Comparison of ENCODE assay signal across 8 mouse cellular contexts in the genomic region with DNA sequence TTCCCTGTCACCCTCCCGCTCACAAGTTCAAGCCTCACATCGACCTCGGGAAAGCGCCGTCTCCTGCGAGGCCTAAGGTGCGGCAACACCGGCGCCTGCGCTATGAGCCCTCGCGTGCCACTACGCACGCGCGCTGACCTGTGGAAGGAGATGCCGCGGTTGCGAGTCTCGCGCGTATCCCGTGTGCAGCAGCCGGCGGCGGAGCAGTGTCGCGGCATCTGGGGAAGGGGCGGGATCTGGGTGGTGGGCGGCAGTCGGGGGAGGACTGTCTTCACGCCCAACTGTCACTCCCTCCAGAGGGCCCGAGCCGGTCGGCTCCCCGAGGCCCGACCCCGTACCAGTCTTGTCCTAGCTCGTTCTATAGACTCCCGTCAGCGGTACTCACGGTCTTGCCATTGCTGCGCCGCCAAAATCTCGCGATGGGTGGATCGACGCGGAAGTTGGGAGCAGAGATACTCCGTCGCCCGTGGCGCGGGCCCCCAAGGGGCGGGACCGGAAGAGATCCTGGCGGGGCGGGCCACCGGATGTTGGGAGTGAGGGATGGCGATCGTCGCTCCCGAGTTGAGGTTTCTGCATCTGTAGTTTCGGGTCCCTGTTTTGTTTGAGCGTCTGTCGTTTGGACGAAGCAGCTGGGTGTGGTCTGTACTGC. TPM values are rescaled to one million over a fixed set of nuclear protein-coding genes. Genes with fewer than 3 reads are reported as not detected.
DNase-seq lines count a peak whose midpoint lies in the region; ATAC-seq and TF ChIP-seq lines count a peak whose summit lies in the region.

A gene (minus strand): TSS at position 497 of the 649 bp plus-strand sequence.

- peak; percentile 98 for ATAC-seq in forebrain, embryonic 16.5 days
- ATAC-seq in lung, embryonic 14.5 days (ENCODE audit: insufficient read depth): peak; percentile 96

- H3K27ac ChIP-seq in ES-E14 (ENCODE audit: insufficient read depth, low read depth, low read length, poor library complexity, severe bottlenecking): peak within 1 kb of the TSS; percentile 75
- peak within 1 kb of the TSS; percentile 99 for H3K27ac ChIP-seq in forebrain, embryonic 16.5 days (ENCODE audit: low read length)
- H3K27ac ChIP-seq in layer of hippocampus, adult 2 months: peak within 1 kb of the TSS; percentile 97
- H3K27ac ChIP-seq in lung, embryonic 14.5 days (ENCODE audit: low read depth): peak within 1 kb of the TSS; percentile 94
- H3K27ac ChIP-seq in olfactory bulb, adult 2 months (ENCODE audit: insufficient read depth, low read depth, low read length): peak within 1 kb of the TSS; percentile 63
- H3K27ac ChIP-seq in thymus, adult 2 months (ENCODE audit: control insufficient read depth, insufficient read depth, low read length): peak within 1 kb of the TSS; percentile 84

- 0 out of 2 replicates have a peak, but pooled peaks have one; percentile 2 for TF ChIP-seq CTCF in layer of hippocampus, adult 2 months (conservative IDR thresholded peaks at IDR 0.05)
- no peak for TF ChIP-seq CTCF in lung, embryonic 14.5 days (IDR thresholded peaks at IDR 0.05; ENCODE audit: low read depth)
- TF ChIP-seq CTCF in olfactory bulb, adult 2 months (IDR thresholded peaks at IDR 0.05; ENCODE audit: insufficient read depth, low read depth, low read length): no peak
- TF ChIP-seq CTCF in thymus, adult 2 months (IDR thresholded peaks at IDR 0.05; ENCODE audit: borderline replicate concordance, control insufficient read depth, extremely low read depth, insufficient read depth, low read length, poor library complexity): peak; percentile 46; the same call in 1 of the 2 replicates

- in situ Hi-C loops in ES-E14 (cut with MboI; ENCODE audit: low sequenced_read_pairs in 2 of 2, unreplicated experiment in 2 of 2): no loop called here

- peaks cover 0 to 17% of the 10 kb centered on the region in 2 experiments; a peak in 2 of 4 replicates for H3K4me1 ChIP-seq in ES-E14 (ENCODE audit: control insufficient read depth in 2 of 2, insufficient read depth in 2 of 2, low read length in 2 of 2, poor library complexity in 1 of 2)
- H3K4me1 ChIP-seq in forebrain, embryonic 16.5 days (replicated peaks; ENCODE audit: control insufficient read depth, insufficient read depth, low read length): peaks cover 16% of the 10 kb centered on the region
- H3K4me1 ChIP-seq in lung, embryonic 14.5 days (ENCODE audit: insufficient read depth): peaks cover 11% of the 10 kb centered on the region; the same call in 1 of the 2 replicates
- peaks cover 10% of the 10 kb centered on the region; the same call in 1 of the 2 replicates for H3K4me1 ChIP-seq in olfactory bulb, adult 2 months (ENCODE audit: control insufficient read depth, insufficient read depth, low read length)
- H3K4me1 ChIP-seq in thymus, adult 2 months (replicated peaks; ENCODE audit: control insufficient read depth, insufficient read depth, low read length): peaks cover 12% of the 10 kb centered on the region

- intact Hi-C loops in heart, postnatal 36 days (cut with DNase I): loop anchor here (2.0 kb wide), 2 partner anchors 22 to 126 kb away; a partner anchor contains a TSS

- peak within 1 kb of the TSS; percentile 85 for H3K9ac ChIP-seq in ES-E14 (ENCODE audit: insufficient read depth, low read depth, low read length, poor library complexity, severe bottlenecking)
- peak within 1 kb of the TSS; percentile 83 for H3K9ac ChIP-seq in forebrain, embryonic 16.5 days (replicated peaks; ENCODE audit: low read depth, low read length)
- H3K9ac ChIP-seq in lung, embryonic 14.5 days: peak within 1 kb of the TSS; percentile 80

- peak; percentile 96 for DNase-seq in ES-E14 (ENCODE audit: low read depth, low spot score)
- peak; percentile 94 for DNase-seq in cerebellum, adult 11-12 months
- DNase-seq in heart, postnatal 36 days: peak; percentile 97 to 98
- peak; percentile 95 to 96 for DNase-seq in layer of hippocampus, adult 2 months (ENCODE audit: low spot score in 2 of 2)
- peak; percentile 99 for DNase-seq in lung, embryonic 14.5 days
- DNase-seq in thymus, adult 2 months: peak; percentile 97

- WGBS in forebrain, embryonic 16.5 days: under 1% methylated on average over 67 of the region's 67 CpGs
- under 1% methylated on average over 67 of the region's 67 CpGs for WGBS in lung, embryonic 14.5 days
- under 1% methylated on average over 67 of the region's 67 CpGs for WGBS in olfactory bulb, adult 2 months
- under 1% methylated on average over 67 of the region's 67 CpGs for WGBS in thymus, adult 2 months

- TF ChIP-seq POLR2A in olfactory bulb, adult 2 months (IDR thresholded peaks at IDR 0.05; ENCODE audit: insufficient read depth, low read depth, low read length): peak; percentile 85
- TF ChIP-seq POLR2A in thymus, adult 2 months (IDR thresholded peaks at IDR 0.05; ENCODE audit: control insufficient read depth, extremely low read depth, insufficient read depth, low read length, poor library complexity): peak; percentile 88

- H3K36me3 ChIP-seq in ES-E14 (ENCODE audit: control insufficient read depth, insufficient read depth, low read length, poor library complexity, severe bottlenecking): peaks cover 15% of the 10 kb centered on the region
- H3K36me3 ChIP-seq in forebrain, embryonic 16.5 days (ENCODE audit: control insufficient read depth, insufficient read depth): peaks cover 15% of the 10 kb centered on the region
- peaks cover 34% of the 10 kb centered on the region for H3K36me3 ChIP-seq in lung, embryonic 14.5 days (ENCODE audit: insufficient read depth)
- H3K36me3 ChIP-seq in thymus, adult 2 months (ENCODE audit: control insufficient read depth, insufficient read depth, low read length): peaks cover 19% of the 10 kb centered on the region

- peak within 1 kb of the TSS; percentile 79 to 83 for H3K4me3 ChIP-seq in ES-E14 (ENCODE audit: insufficient read depth in 1 of 2, low read depth in 1 of 2, low read length in 2 of 2, poor library complexity in 1 of 2, severe bottlenecking in 1 of 2)
- peak within 1 kb of the TSS; percentile 77 for H3K4me3 ChIP-seq in forebrain, embryonic 16.5 days (replicated peaks; ENCODE audit: low read length)
- H3K4me3 ChIP-seq in layer of hippocampus, adult 2 months: peak within 1 kb of the TSS; percentile 91
- H3K4me3 ChIP-seq in lung, embryonic 14.5 days (ENCODE audit: low read depth, low read length): peak within 1 kb of the TSS; percentile 68
- peak within 1 kb of the TSS; percentile 77 for H3K4me3 ChIP-seq in olfactory bulb, adult 2 months (ENCODE audit: insufficient read depth, low read depth, low read length)
- peak within 1 kb of the TSS; percentile 69 for H3K4me3 ChIP-seq in thymus, adult 2 months (ENCODE audit: control insufficient read depth, insufficient read depth, low read length)

- H3K27me3 ChIP-seq in forebrain, embryonic 16.5 days (replicated peaks; ENCODE audit: control insufficient read depth, insufficient read depth, low read length): no peaks in the 10 kb centered on the region
- H3K27me3 ChIP-seq in lung, embryonic 14.5 days (ENCODE audit: insufficient read depth, low read length): no peaks in the 10 kb centered on the region
- no peaks in the 10 kb centered on the region for H3K27me3 ChIP-seq in thymus, adult 2 months (ENCODE audit: control insufficient read depth, insufficient read depth, low read length)

- H3K4me2 ChIP-seq in forebrain, embryonic 16.5 days (ENCODE audit: low read length): peak within 1 kb of the TSS; percentile 85
- peak within 1 kb of the TSS; percentile 93 for H3K4me2 ChIP-seq in lung, embryonic 14.5 days

- H3K9me3 ChIP-seq in ES-E14 (ENCODE audit: control insufficient read depth, insufficient read depth, low read depth, low read length): no peaks in the 10 kb centered on the region
- H3K9me3 ChIP-seq in forebrain, embryonic 16.5 days (ENCODE audit: control insufficient read depth, low read length): no peaks in the 10 kb centered on the region
- no peaks in the 10 kb centered on the region for H3K9me3 ChIP-seq in lung, embryonic 14.5 days (ENCODE audit: low read depth, low read length)

TF ChIP-seq in ES-E14, 5 proteins besides CTCF, POLR2A, EP300 and RAD21:
- no peak for TF ChIP-seq ZNF384 (IDR thresholded peaks at IDR 0.05; ENCODE audit: low read depth, low read length)
- peak; percentile 91 for TF ChIP-seq CHD2 (IDR thresholded peaks at IDR 0.05; ENCODE audit: low read depth, low read length)
- 0 out of 2 replicates have a peak, but pooled peaks have one; percentile 55 for TF ChIP-seq HCFC1 (IDR thresholded peaks at IDR 0.05; ENCODE audit: borderline replicate concordance, insufficient read depth, low read length)
- TF ChIP-seq ZC3H11A (IDR thresholded peaks at IDR 0.05; ENCODE audit: borderline replicate concordance, low read depth, low read length): no peak
- no peak for TF ChIP-seq MAFK (IDR thresholded peaks at IDR 0.05; ENCODE audit: insufficient read depth, low read depth, low read length)
TF ChIP-seq in ES-E14: peak in this region for 2.

RNA-seq across cellular contexts. Expression of the gene that starts here (rescaled TPM):
- 24.4 and 32.9 TPM in 2 replicates for total RNA-seq in ES-E14 (2012; rRNA removed)
- 66.3 and 66.5 TPM in 2 replicates for polyA plus RNA-seq in forebrain, embryonic 16.5 days (2015; fragmentation: Nextera tagmentation; extraction: Ambion mirVana)
- 10 to 100 TPM; 14.7 to 14.8 TPM for total RNA-seq in heart, postnatal 36 days (2021)
- total RNA-seq in layer of hippocampus, adult 2 months (2021): 10 to 100 TPM; 42.3 to 45.4 TPM
- polyA plus RNA-seq in lung, embryonic 14.5 days (2014; fragmentation: Nextera tagmentation; extraction: Ambion mirVana): 47.4 and 51.4 TPM in 2 replicates
- not detected in 2 replicates for polyA plus RNA-seq in olfactory bulb, adult 2 months (2012; ENCODE audit: insufficient read depth, insufficient read length, low replicate concordance, missing spikeins)
- polyA plus RNA-seq in thymus, adult 2 months (2012; rRNA removed): 139 and 141 TPM in 2 replicates

Comparison
In these comparisons a context has a peak if more than half of its experiments do, and no peak if none do; other contexts are left out.
1. Peak in every context shown above with its lines: DNase-seq, ATAC-seq, H3K4me3 ChIP-seq and H3K27ac ChIP-seq.
2. CTCF ChIP-seq: peak in layer of hippocampus, adult 2 months (single experiment) and thymus, adult 2 months (single experiment); none in lung, embryonic 14.5 days (single experiment) and olfactory bulb, adult 2 months (single experiment).